Mouse (Mus musculus): ENCODE results near the gene Ugt1a6a.
"Not testable (repeated sequence)": the region's sequence is repeated elsewhere in the genome, so short reads cannot be mapped to it uniquely, and the experiment has no call there.

The Ugt1a6a gene

GRCm38 (mm10) chr1:88212341-88213045 lies 77.9 kb downstream of the Ugt1a6a start:
- DNase-seq (ENCODE audit: low spot score) = no peak

- DNase-seq (ENCODE audit: low spot score) = no peak
Observed at GRCm38 (mm10) chr1:88213061-88213460, 78.5 kb downstream of the Ugt1a6a start.

GRCm38 (mm10) chr1:88213766-88214461 lies 79.3 kb downstream of the Ugt1a6a start:
- no peak for DNase-seq (ENCODE audit: low spot score)

- no peak for DNase-seq (ENCODE audit: low spot score)
Observed at GRCm38 (mm10) chr1:88214462-88214952, 79.9 kb downstream of the Ugt1a6a start.

- DNase-seq (ENCODE audit: low spot score) = no peak
Observed at GRCm38 (mm10) chr1:88215466-88216380, 81.1 kb downstream of the Ugt1a6a start.

GRCm38 (mm10) chr1:88216551-88216950 lies 81.9 kb downstream of the Ugt1a6a start:
- no peak for DNase-seq (ENCODE audit: low spot score)

- DNase-seq (ENCODE audit: low spot score) = no peak
Observed at GRCm38 (mm10) chr1:88217144-88217543, 82.5 kb downstream of the Ugt1a6a start.

- no peak for DNase-seq (ENCODE audit: low spot score)
Observed at GRCm38 (mm10) chr1:88217576-88217975, 83.0 kb downstream of the Ugt1a6a start.

- DNase-seq (ENCODE audit: low spot score) = no peak
Observed at GRCm38 (mm10) chr1:88218051-88218450, 83.4 kb downstream of the Ugt1a6a start.

GRCm38 (mm10) chr1:88218591-88218990 lies 84.0 kb downstream of the Ugt1a6a start:
- DNase-seq (ENCODE audit: low spot score) = no peak

GRCm38 (mm10) chr1:88219054-88219453 lies 84.4 kb downstream of the Ugt1a6a start:
- DNase-seq (ENCODE audit: low spot score) = no peak

- DNase-seq (ENCODE audit: low spot score) = peak; percentile 29
Observed at GRCm38 (mm10) chr1:88220336-88220735, 85.7 kb downstream of the Ugt1a6a start.

GRCm38 (mm10) chr1:88222216-88222615 lies 87.6 kb downstream of the Ugt1a6a start:
- no peak for DNase-seq (ENCODE audit: low spot score)

- not testable (repeated sequence) for DNase-seq (ENCODE audit: low spot score)
Observed at GRCm38 (mm10) chr1:88223011-88223515, 88.5 kb downstream of the Ugt1a6a start.

- DNase-seq (ENCODE audit: low spot score) = peak; percentile 36
Observed at GRCm38 (mm10) chr1:88223591-88223990, 89.0 kb downstream of the Ugt1a6a start.

GRCm38 (mm10) chr1:88224029-88224776 lies 89.6 kb downstream of the Ugt1a6a start:
- peak; percentile 71 for DNase-seq (ENCODE audit: low spot score)

GRCm38 (mm10) chr1:88225301-88225700 lies 90.7 kb downstream of the Ugt1a6a start:
- DNase-seq (ENCODE audit: low spot score) = not testable (repeated sequence)

- peak; percentile 12 for DNase-seq (ENCODE audit: low spot score)
Observed at GRCm38 (mm10) chr1:88225741-88226140, 91.1 kb downstream of the Ugt1a6a start.

- DNase-seq (ENCODE audit: low spot score) = peak; percentile 24
Observed at GRCm38 (mm10) chr1:88226670-88227379, 92.2 kb downstream of the Ugt1a6a start, which contains the start of gene Mroh2a. TSS of gene Mroh2a (plus strand) at chr1:88226986.

- no peak for DNase-seq (ENCODE audit: low spot score)
Observed at GRCm38 (mm10) chr1:88227482-88227881, 92.9 kb downstream of the Ugt1a6a start.

Data from urinary bladder, postnatal 25 days (tissue).